Mouse (Mus musculus) midbrain, embryonic 11.5 days (tissue): ENCODE results near the gene Terf2. TPM values are rescaled to one million over a fixed set of nuclear protein-coding genes. Genes with fewer than 3 reads are reported as not detected.

ENCODE experiments used
- ATAC-seq: fragments of 200-750 bp; cut with Nextera tagmentation; 2 replicates; pipeline ENCODE4 v1.8.0; 2017; ENCODE audit warnings: moderate TSS enrichment, moderate library complexity; ENCODE audit not compliant: low FRiP score
- DNase-seq: peaks from one replicate; pipeline ENCODE4 v3.0.0; 2015; ENCODE audit warnings: low spot score; ENCODE audit errors: missing footprints
- H3K27ac ChIP-seq: fragments of 300-500 bp; sonication (generic); 2 replicates; pipeline ENCODE4 v1.5.1; 2014; ENCODE audit warnings: low read depth, low read length
- H3K27me3 ChIP-seq: fragments of 300-500 bp; sonication (generic); 2 replicates; pipeline ENCODE4 v1.6.1; 2014; ENCODE audit warnings: mild to moderate bottlenecking, low read length, moderate library complexity, mixed read lengths; ENCODE audit not compliant: control insufficient read depth, insufficient read depth
- H3K36me3 ChIP-seq: fragments of 300-500 bp; sonication (generic); 2 replicates; pipeline ENCODE4 v1.6.1; 2014; ENCODE audit warnings: mild to moderate bottlenecking, low read length, moderate library complexity, mixed read lengths; ENCODE audit not compliant: control insufficient read depth, insufficient read depth
- H3K4me1 ChIP-seq: fragments of 300-500 bp; sonication (generic); 2 replicates; pipeline ENCODE4 v1.6.1; 2014; ENCODE audit warnings: low read length; ENCODE audit not compliant: control insufficient read depth, insufficient read depth
- H3K4me2 ChIP-seq: fragments of 300-500 bp; sonication (generic); 2 replicates; pipeline ENCODE4 v1.6.1; 2014; ENCODE audit warnings: mild to moderate bottlenecking, moderate library complexity
- H3K4me3 ChIP-seq: fragments of 300-500 bp; sonication (generic); 2 replicates; pipeline ENCODE4 v1.5.1; 2014; ENCODE audit warnings: low read depth, low read length
- H3K9ac ChIP-seq: fragments of 300-500 bp; sonication (generic); 2 replicates; pipeline ENCODE4 v1.6.1; 2014; ENCODE audit warnings: low read length
- H3K9me3 ChIP-seq: fragments of 300-500 bp; sonication (generic); 2 replicates; pipeline ENCODE4 v1.6.1; 2016; ENCODE audit warnings: low read length; ENCODE audit not compliant: control insufficient read depth
- WGBS: fragments of 180-500 bp; shearing (Covaris S2); extraction: QIAGEN DNeasy Blood & Tissue Kit; methylation state at CpG from one replicate; pipeline ENCODE4 v1.1.7; 2014; 5-methylcytosine and 5-hydroxymethylcytosine counted together
- polyA plus RNA-seq: library from polyadenylated mRNA; unstranded; fragments of >200 nt; fragmentation: Nextera tagmentation; extraction: Ambion mirVana; gene quantifications from 2 replicates; pipeline ENCODE4 v1.2.1, GENCODE M21; 2014

Terf2 gene
- polyA plus RNA-seq, 1 experiment from 2014 or later, result 16.6 TPM

DNA sequence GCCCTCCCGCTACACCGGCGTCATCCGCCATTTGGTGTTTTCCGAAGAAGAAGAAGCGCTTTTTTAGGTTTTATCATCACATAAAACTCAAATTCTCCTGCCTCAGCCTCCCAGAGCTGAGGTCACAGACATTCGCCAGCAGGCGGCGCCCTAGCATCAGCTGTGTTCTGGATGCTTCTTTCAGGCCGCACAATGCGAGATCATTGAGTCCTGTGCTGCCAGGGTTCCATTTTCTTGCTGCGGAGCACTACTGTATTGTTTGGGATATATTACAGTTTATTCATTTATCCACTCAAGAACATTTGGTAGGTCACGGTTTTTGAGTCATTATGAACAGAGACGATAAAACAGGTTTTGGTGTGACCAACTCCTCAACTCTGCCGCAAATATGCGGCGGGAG is 11.0 kb downstream of the Terf2 start:
- H3K36me3 ChIP-seq, result peaks cover 25% of the 10 kb centered on the region
- DNase-seq, result peak; percentile 74
- 99% methylated on average over 17 of the region's 17 CpGs for WGBS

GRCm38 (mm10) chr8:107076239-107076888 is 20.0 kb downstream of the Terf2 start:
- Histone ChIP-seq H3K36me3 (peaks cover 33% of the 10 kb centered on the region), H3K4me3 (no peak overlapping the region), H3K4me2 (no peak overlapping the region), H3K9me3 (no peaks in the 10 kb centered on the region), H3K9ac (no peak overlapping the region), H3K27ac (no peak overlapping the region), H3K4me1 (no peaks in the 10 kb centered on the region), H3K27me3 (no peaks in the 10 kb centered on the region)
- ATAC-seq, result no peak
- no peak for DNase-seq
- whole genome bisulfite sequencing, result 88% methylated on average over 7 of the region's 7 CpGs

More for the DNA sequence above, 11.0 kb downstream of the Terf2 start:
- Histone ChIP-seq H3K27ac (no peak overlapping the region), H3K27me3 (no peaks in the 10 kb centered on the region), H3K9me3 (no peaks in the 10 kb centered on the region), H3K4me1 (no peaks in the 10 kb centered on the region), H3K4me2 (no peak overlapping the region), H3K4me3 (no peak overlapping the region), H3K9ac (no peak overlapping the region)
- ATAC-seq, result no peak

- Histone ChIP-seq H3K36me3 (peaks cover 25% of the 10 kb centered on the region), H3K4me2 (no peak overlapping the region), H3K9ac (no peak overlapping the region), H3K27ac (no peak overlapping the region), H3K27me3 (no peaks in the 10 kb centered on the region), H3K4me1 (no peaks in the 10 kb centered on the region), H3K4me3 (no peak overlapping the region), H3K9me3 (no peaks in the 10 kb centered on the region)
- DNase-seq (no peak), ATAC-seq (no peak)
- WGBS, result 96% methylated on average over 1 of the region's 1 CpGs
Measured at GRCm38 (mm10) chr8:107074128-107074527, 22.2 kb downstream of the Terf2 start.

GRCm38 (mm10) chr8:107073706-107074105 is 22.6 kb downstream of the Terf2 start:
- 90% methylated on average over 4 of the region's 4 CpGs for WGBS

DNA sequence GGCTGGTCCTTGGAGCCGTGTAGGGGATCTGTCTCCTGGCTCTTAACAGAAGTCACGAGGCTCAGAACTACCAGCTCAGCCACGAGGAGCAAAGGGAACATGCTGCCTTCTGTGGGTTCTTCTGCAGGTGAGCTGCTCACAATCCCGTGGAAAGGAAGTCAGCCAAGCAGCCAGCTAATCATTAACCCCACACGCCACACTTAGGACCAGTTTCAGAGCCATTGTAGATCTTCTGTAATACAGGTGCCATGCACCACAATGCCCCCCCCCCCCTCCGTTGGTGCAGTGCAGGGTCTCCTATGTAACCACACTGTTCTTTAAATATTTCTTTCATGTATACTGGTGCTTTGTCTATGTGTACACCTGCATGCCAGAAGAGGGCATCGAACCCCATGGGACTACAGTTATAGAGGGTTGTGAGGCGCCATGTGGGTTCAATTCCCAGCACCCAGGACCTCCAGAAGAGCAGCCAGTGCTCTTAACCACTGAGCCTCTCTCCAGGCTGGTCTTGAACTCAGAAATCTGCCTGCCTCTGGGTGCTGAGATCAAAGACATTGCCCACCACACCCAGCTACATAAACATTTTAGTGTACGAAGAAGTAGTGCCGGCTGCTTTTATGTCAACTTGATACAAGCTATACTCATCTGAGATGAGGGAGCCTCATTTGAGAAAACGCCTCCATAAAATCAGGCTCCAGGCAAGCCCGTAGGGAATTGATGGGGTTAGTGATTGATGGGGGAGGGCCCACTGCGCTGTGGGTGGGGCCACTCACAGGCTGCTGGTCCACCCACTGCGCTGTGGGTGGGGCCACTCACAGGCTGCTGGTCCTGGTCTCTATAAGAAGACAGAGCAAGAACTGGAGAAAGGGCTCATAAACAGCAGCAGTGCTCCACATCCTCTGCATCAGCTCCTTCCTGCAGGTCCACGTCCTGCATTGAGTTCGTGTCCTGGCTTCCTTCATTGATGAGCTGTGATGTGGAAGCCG is 30.5 kb downstream of the Terf2 start, which contains the start of gene Tmed6:
Gene Tmed6 (minus strand): TSS at position 134 of the 986 bp plus-strand sequence.
- Histone ChIP-seq H3K4me2 (no peak within 1 kb of the TSS), H3K27me3 (no peaks in the 10 kb centered on the region), H3K4me1 (no peaks in the 10 kb centered on the region), H3K9me3 (no peaks in the 10 kb centered on the region), H3K4me3 (no peak within 1 kb of the TSS), H3K9ac (no peak within 1 kb of the TSS), H3K27ac (no peak within 1 kb of the TSS), H3K36me3 (no peaks in the 10 kb centered on the region; the same call in 1 of the 2 replicates)
- WGBS, result 64% methylated on average over 17 of the region's 17 CpGs
- DNase-seq, result no peak
- ATAC-seq, result no peak

More at GRCm38 (mm10) chr8:107073706-107074105, 22.6 kb downstream of the Terf2 start:
- Histone ChIP-seq H3K4me1 (no peaks in the 10 kb centered on the region), H3K4me2 (no peak overlapping the region), H3K9ac (no peak overlapping the region), H3K27me3 (no peaks in the 10 kb centered on the region), H3K36me3 (peaks cover 23% of the 10 kb centered on the region), H3K4me3 (no peak overlapping the region), H3K27ac (no peak overlapping the region), H3K9me3 (no peaks in the 10 kb centered on the region)
- DNase-seq (no peak), ATAC-seq (no peak)

DNA sequence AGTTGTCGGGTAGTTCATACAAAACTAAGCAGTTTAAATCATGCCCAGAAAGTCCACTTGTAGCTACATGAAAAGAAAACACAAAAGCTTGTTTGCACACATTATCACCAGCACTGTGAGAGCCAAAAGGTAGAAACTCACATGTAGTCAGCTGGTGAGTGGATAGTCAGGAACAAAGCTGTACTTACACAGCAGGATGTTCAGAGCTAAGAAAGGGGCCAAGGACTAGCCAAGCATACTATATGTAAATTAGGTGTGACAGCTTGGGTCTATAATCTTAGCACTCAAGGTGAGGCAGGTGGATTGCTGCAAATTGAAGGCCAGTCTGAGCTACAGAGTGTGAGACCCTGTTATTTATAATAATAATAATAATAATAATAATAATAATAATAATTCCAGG is 33.7 kb downstream of the Terf2 start:
- H3K27ac ChIP-seq, result no peak overlapping the region
- H3K27me3 ChIP-seq, result no peaks in the 10 kb centered on the region
- no peak overlapping the region for H3K9ac ChIP-seq
- 86% methylated on average over 1 of the region's 1 CpGs for WGBS
- H3K36me3 ChIP-seq, result no peaks in the 10 kb centered on the region
- peaks cover 3% of the 10 kb centered on the region for H3K4me1 ChIP-seq
- no peaks in the 10 kb centered on the region for H3K9me3 ChIP-seq
- no peak overlapping the region for H3K4me2 ChIP-seq
- ATAC-seq (no peak), DNase-seq (peak; percentile 57)
- no peak overlapping the region for H3K4me3 ChIP-seq

- ATAC-seq (peak; percentile 78), DNase-seq (no peak)
- H3K4me2 ChIP-seq, result peak overlapping the region; percentile 96
- no peaks in the 10 kb centered on the region for H3K27me3 ChIP-seq
- peaks cover 16% of the 10 kb centered on the region for H3K4me1 ChIP-seq
- H3K36me3 ChIP-seq, result peaks cover 15% of the 10 kb centered on the region
- H3K9ac ChIP-seq, result peak overlapping the region; percentile 80
- H3K9me3 ChIP-seq, result no peaks in the 10 kb centered on the region
- peak overlapping the region; percentile 98 for H3K4me3 ChIP-seq
- under 1% methylated on average over 32 of the region's 33 CpGs for WGBS
- no peak overlapping the region for H3K27ac ChIP-seq
Measured at GRCm38 (mm10) chr8:107056973-107057369, 39.4 kb downstream of the Terf2 start.

DNA sequence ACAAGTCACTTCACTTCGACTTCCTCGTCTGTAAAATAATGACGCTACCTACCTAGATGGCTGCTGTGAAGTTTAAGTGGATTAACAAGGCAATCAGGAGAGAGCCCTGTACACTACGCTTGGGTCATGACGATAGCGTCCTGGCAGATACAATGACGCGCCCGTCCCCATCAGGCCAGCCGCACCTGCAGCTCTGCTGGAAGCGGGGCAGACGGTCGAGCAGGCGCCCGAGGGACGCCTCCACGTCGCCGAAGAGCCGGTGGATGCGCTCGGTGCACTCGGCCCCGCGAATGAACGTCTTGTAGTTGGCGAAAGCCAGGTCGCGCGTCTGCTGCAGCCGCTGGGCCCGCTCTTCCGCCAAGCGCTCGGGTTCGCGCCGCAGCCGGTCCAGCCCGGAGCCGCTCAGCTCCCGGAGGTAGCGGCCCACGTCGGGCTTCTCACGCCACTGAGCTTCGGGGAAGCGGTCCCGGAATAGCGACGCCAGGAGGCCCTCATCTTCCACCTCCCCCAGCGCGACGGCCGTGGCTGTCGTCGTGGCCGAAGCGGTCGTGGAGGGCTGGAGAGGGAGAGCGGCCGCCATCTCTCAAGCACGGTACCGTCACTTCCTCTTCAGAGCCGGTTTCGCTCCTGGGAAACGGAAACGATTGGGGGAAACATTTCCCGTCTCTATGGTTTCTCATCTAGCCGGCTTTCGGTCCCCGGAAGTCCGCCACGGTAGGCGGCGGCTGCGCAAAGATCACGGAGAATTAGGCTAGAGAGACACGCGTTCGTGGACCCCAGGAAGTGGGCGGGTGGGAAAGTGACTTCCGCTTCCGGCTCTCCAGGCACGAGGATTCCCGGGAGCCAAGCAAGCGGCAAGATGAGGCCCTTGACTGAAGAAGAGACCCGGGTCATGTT is 40.0 kb downstream of the Terf2 start, which contains the start of the genes Cog8 and Nip7:
Gene Cog8 (minus strand): TSS at position 614 of the 897 bp plus-strand sequence.
Gene Nip7 (plus strand): TSS at position 802 of the 897 bp plus-strand sequence.
- H3K9me3 ChIP-seq, result no peaks in the 10 kb centered on the region
- H3K36me3 ChIP-seq, result peaks cover 22% of the 10 kb centered on the region
- peaks cover 16% of the 10 kb centered on the region for H3K4me1 ChIP-seq
- peak within 1 kb of the TSS; percentile 98 for H3K4me3 ChIP-seq
- WGBS, result under 1% methylated on average over 88 of the region's 88 CpGs
- H3K27ac ChIP-seq, result 0 out of 2 replicates have a peak within 1 kb of the TSS, but pooled peaks have one; percentile 14
- H3K4me2 ChIP-seq, result peak within 1 kb of the TSS; percentile 96
- H3K27me3 ChIP-seq, result no peaks in the 10 kb centered on the region
- peak; percentile 99 for DNase-seq
- peak; percentile 96 for ATAC-seq
- H3K9ac ChIP-seq, result peak within 1 kb of the TSS; percentile 90
